Mouse (Mus musculus): ENCODE measurements around the gene Tcea3. TPM values are rescaled to one million over a fixed set of nuclear protein-coding genes. Genes with fewer than 3 reads are reported as not detected.

Gene Tcea3
- polyA plus RNA-seq, 1 experiment from 2014 or later, result 61.6 TPM

Other genes with a start within 250 kb of the Tcea3 start
- 27.3 and 31.4 TPM in 2 replicates for gene Eloa, start 226.0 kb upstream of the Tcea3 start, polyA plus RNA-seq (2015; fragmentation: Nextera tagmentation; extraction: Ambion mirVana)
- gene Rpl11, start 194.3 kb upstream of the Tcea3 start, polyA plus RNA-seq (2015; fragmentation: Nextera tagmentation; extraction: Ambion mirVana), result 236 and 245 TPM in 2 replicates
- gene Id3, start 104.2 kb upstream of the Tcea3 start, polyA plus RNA-seq (2015; fragmentation: Nextera tagmentation; extraction: Ambion mirVana), result 261 and 294 TPM in 2 replicates
- gene E2f2, start 75.3 kb upstream of the Tcea3 start, polyA plus RNA-seq (2015; fragmentation: Nextera tagmentation; extraction: Ambion mirVana), result 7.8 and 9.6 TPM in 2 replicates
- 2.6 and 4.8 TPM in 2 replicates for gene Asap3, start 41.4 kb upstream of the Tcea3 start, polyA plus RNA-seq (2015; fragmentation: Nextera tagmentation; extraction: Ambion mirVana)
- 18.3 and 21.5 TPM in 2 replicates for gene Zfp46, start 37.0 kb downstream of the Tcea3 start, polyA plus RNA-seq (2015; fragmentation: Nextera tagmentation; extraction: Ambion mirVana)
- gene Hnrnpr, start 63.2 kb downstream of the Tcea3 start, polyA plus RNA-seq (2015; fragmentation: Nextera tagmentation; extraction: Ambion mirVana), result 84.3 and 107 TPM in 2 replicates
- gene Htr1d, start 175.8 kb downstream of the Tcea3 start, polyA plus RNA-seq (2015; fragmentation: Nextera tagmentation; extraction: Ambion mirVana), result 0.18 and 0.37 TPM in 2 replicates
- 0.25 and 0.38 TPM in 2 replicates for gene 6030445D17Rik, start 214.5 kb downstream of the Tcea3 start, polyA plus RNA-seq (2015; fragmentation: Nextera tagmentation; extraction: Ambion mirVana)
- gene Luzp1, start 222.0 kb downstream of the Tcea3 start, polyA plus RNA-seq (2015; fragmentation: Nextera tagmentation; extraction: Ambion mirVana), result 99.5 and 104 TPM in 2 replicates

Measured in heart, embryonic 15.5 days (tissue).